In the genomic region with DNA sequence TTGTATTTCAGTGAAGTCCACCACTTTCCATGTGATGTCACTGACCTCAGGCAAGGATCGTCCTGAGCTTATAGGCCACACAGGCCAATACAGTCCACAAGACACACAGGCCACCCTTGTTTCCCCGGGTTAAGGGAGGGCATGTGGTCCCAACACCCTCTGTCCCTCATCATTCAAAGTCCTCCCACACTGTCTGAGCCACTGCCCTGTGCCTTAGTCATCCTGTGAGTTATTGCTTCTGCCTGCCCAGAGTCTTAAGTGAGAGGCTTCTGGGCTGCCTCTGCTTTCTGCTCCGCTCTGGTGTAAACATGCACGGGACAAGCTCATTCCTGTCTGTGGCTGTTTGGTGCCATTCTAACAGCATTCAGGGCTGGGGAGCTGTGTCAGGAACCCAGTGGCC, we compare ENCODE assay signal across 22 mouse cellular contexts. TPM values are rescaled to one million over a fixed set of nuclear protein-coding genes. Genes with fewer than 3 reads are reported as not detected.
A peak's percentile ranks its signal among the peaks of the same experiment; 100 is the strongest.
DNase-seq lines count a peak whose midpoint lies in the region; ATAC-seq and TF ChIP-seq lines count a peak whose summit lies in the region.
"Had no signal": no experiment of that assay in that cellular context is flagged by ENCODE, and none has a peak within 500 bp of the region (broad histone marks: within the 10 kb centered on the region; RNA-seq: fewer than 3 reads in every experiment).

No protein-coding gene starts in this region.

- 0 out of 2 replicates have a peak, but pooled peaks cover 16% of the 10 kb centered on the region for H3K4me1 ChIP-seq in kidney, postnatal 0 days (replicated peaks; ENCODE audit: insufficient read depth, low read length)
- H3K4me1 ChIP-seq in kidney, embryonic 15.5 days: peaks cover 49% of the 10 kb centered on the region
- peaks cover 7% of the 10 kb centered on the region; the same call in 1 of the 2 replicates for H3K4me1 ChIP-seq in liver, embryonic 11.5 days (replicated peaks; ENCODE audit: control insufficient read depth, insufficient read depth, low read length)

- H3K27me3 ChIP-seq in kidney, postnatal 0 days (ENCODE audit: insufficient read depth, low read length): no peaks in the 10 kb centered on the region
- no peaks in the 10 kb centered on the region for H3K27me3 ChIP-seq in kidney, embryonic 15.5 days
- no peaks in the 10 kb centered on the region for H3K27me3 ChIP-seq in myocyte (ENCODE audit: control insufficient read depth, insufficient read depth, insufficient read length)
- no peaks in the 10 kb centered on the region for H3K27me3 ChIP-seq in liver, embryonic 11.5 days (replicated peaks; ENCODE audit: control insufficient read depth, insufficient read depth, low read length)
- H3K27me3 ChIP-seq: forebrain, embryonic 15.5 days; hindbrain, embryonic 15.5 days; liver, embryonic 13.5 days; lung, embryonic 15.5 days; midbrain, embryonic 12.5 days; neural tube, embryonic 15.5 days had no signal

- peaks cover 5% of the 10 kb centered on the region for H3K79me2 ChIP-seq in myocyte (ENCODE audit: control insufficient read depth, insufficient read depth)

- whole genome bisulfite sequencing in kidney, postnatal 0 days: 24% methylated on average over 4 of the region's 4 CpGs
- 39% methylated on average over 4 of the region's 4 CpGs for WGBS in kidney, embryonic 15.5 days
- 68% methylated on average over 4 of the region's 4 CpGs for WGBS in liver, embryonic 11.5 days

- no peaks in the 10 kb centered on the region for H3K36me3 ChIP-seq in kidney, postnatal 0 days (ENCODE audit: insufficient read depth, low read length)
- H3K36me3 ChIP-seq in kidney, embryonic 15.5 days: no peaks in the 10 kb centered on the region
- H3K36me3 ChIP-seq in myocyte (ENCODE audit: control insufficient read depth, insufficient read depth): no peaks in the 10 kb centered on the region
- no peaks in the 10 kb centered on the region for H3K36me3 ChIP-seq in liver, embryonic 11.5 days (ENCODE audit: control insufficient read depth, insufficient read depth, low read length)
- H3K36me3 ChIP-seq: forebrain, embryonic 15.5 days; hindbrain, embryonic 15.5 days; lung, embryonic 15.5 days; midbrain, embryonic 12.5 days; neural tube, embryonic 15.5 days had no signal

- ATAC-seq in kidney, postnatal 0 days (replicated peaks; ENCODE audit: low FRiP score, low read depth): no peak
- no peak for ATAC-seq in kidney, embryonic 15.5 days (replicated peaks; ENCODE audit: low FRiP score)
- no peak for ATAC-seq in liver, embryonic 11.5 days (replicated peaks; ENCODE audit: low FRiP score)
- ATAC-seq: forebrain, embryonic 15.5 days had no signal

- DNase-seq in cerebellum, adult 11-12 months: peak; percentile 51
- no peak for DNase-seq in cerebellum, adult 18-20 months
- peak; percentile 70 for DNase-seq in kidney, postnatal 0 days (ENCODE audit: low spot score)
- DNase-seq in adipocyte (ENCODE audit: low spot score): peak; percentile 83
- DNase-seq in liver, embryonic 11.5 days (ENCODE audit: low spot score): no peak
- no peak for DNase-seq in left cerebral cortex, adult 8-10 months (ENCODE audit: low spot score in 2 of 2)
- DNase-seq: B cell, adult 2 months; heart, postnatal 14 days; kidney, adult 8-10 months; liver, embryonic 13.5 days; retina, postnatal 1 day; right cerebral cortex, postnatal 4 days had no signal

- H3K4me2 ChIP-seq in kidney, postnatal 0 days (ENCODE audit: low read length): no peak overlapping the region
- no peak overlapping the region for H3K4me2 ChIP-seq in kidney, embryonic 15.5 days
- peak overlapping the region; percentile 55 for H3K4me2 ChIP-seq in myocyte (ENCODE audit: low read depth)
- H3K4me2 ChIP-seq in liver, embryonic 11.5 days: no peak overlapping the region
- H3K4me2 ChIP-seq: forebrain, embryonic 15.5 days; heart, embryonic 11.5 days; hindbrain, embryonic 15.5 days; liver, embryonic 13.5 days; lung, embryonic 15.5 days; midbrain, embryonic 12.5 days; neural tube, embryonic 15.5 days had no signal

- no peak overlapping the region for H3K9ac ChIP-seq in kidney, postnatal 0 days (ENCODE audit: low read depth, low read length)
- no peak overlapping the region for H3K9ac ChIP-seq in kidney, embryonic 15.5 days
- no peak overlapping the region for H3K9ac ChIP-seq in liver, embryonic 11.5 days (ENCODE audit: low read depth, low read length)
- H3K9ac ChIP-seq: forebrain, embryonic 15.5 days; hindbrain, embryonic 15.5 days; liver, embryonic 13.5 days; lung, embryonic 15.5 days; midbrain, embryonic 12.5 days; neural tube, embryonic 15.5 days had no signal

- no peak overlapping the region for H3ac ChIP-seq in myocyte (ENCODE audit: control insufficient read depth, insufficient read length)

- H3K27ac ChIP-seq in kidney, postnatal 0 days: no peak overlapping the region
- no peak overlapping the region for H3K27ac ChIP-seq in kidney, embryonic 15.5 days
- no peak overlapping the region for H3K27ac ChIP-seq in liver, embryonic 11.5 days (ENCODE audit: low read depth, low read length)
- H3K27ac ChIP-seq: forebrain, embryonic 15.5 days; hindbrain, embryonic 15.5 days; left cerebral cortex, adult 2 months; liver, embryonic 13.5 days; lung, embryonic 15.5 days; macrophage; midbrain, embryonic 12.5 days; neural tube, embryonic 15.5 days had no signal

- no peak for TF ChIP-seq CTCF in kidney, postnatal 0 days (IDR thresholded peaks at IDR 0.05; ENCODE audit: low read depth)

- no peak overlapping the region for H3K4me3 ChIP-seq in kidney, postnatal 0 days (replicated peaks; ENCODE audit: low read depth, low read length)
- H3K4me3 ChIP-seq in kidney, embryonic 15.5 days (replicated peaks): no peak overlapping the region
- no peak overlapping the region for H3K4me3 ChIP-seq in myocyte
- H3K4me3 ChIP-seq in liver, embryonic 11.5 days (ENCODE audit: low read depth, low read length): no peak overlapping the region
- H3K4me3 ChIP-seq: forebrain, embryonic 15.5 days; hindbrain, embryonic 15.5 days; left cerebral cortex, adult 2 months; liver, embryonic 13.5 days; lung, embryonic 15.5 days; midbrain, embryonic 12.5 days; neural tube, embryonic 15.5 days had no signal

- no peaks in the 10 kb centered on the region for H3K9me3 ChIP-seq in kidney, postnatal 0 days (replicated peaks; ENCODE audit: low read length)
- no peaks in the 10 kb centered on the region for H3K9me3 ChIP-seq in kidney, embryonic 15.5 days (replicated peaks)
- H3K9me3 ChIP-seq in liver, embryonic 11.5 days (ENCODE audit: control insufficient read depth, low read length): no peaks in the 10 kb centered on the region
- H3K9me3 ChIP-seq: forebrain, embryonic 15.5 days; hindbrain, embryonic 15.5 days; liver, embryonic 13.5 days; lung, embryonic 15.5 days; midbrain, embryonic 12.5 days; neural tube, embryonic 15.5 days had no signal

- no peak for TF ChIP-seq POLR2A in myocyte (IDR thresholded peaks at IDR 0.05; ENCODE audit: insufficient read length, low read depth)

TF ChIP-seq in myocyte, 11 proteins besides CTCF, POLR2A, EP300 and RAD21:
- no peak for TF ChIP-seq MAX (IDR thresholded peaks at IDR 0.05; ENCODE audit: low read depth)
- TF ChIP-seq MYOD1 (IDR thresholded peaks at IDR 0.05; ENCODE audit: control insufficient read depth in 1 of 3, insufficient read length in 2 of 3, low read depth in 2 of 3): peak in 2 of 3 experiments; percentile 53 to 77

RNA-seq across cellular contexts. Expression of a gene that starts 21.3 kb away (rescaled TPM):
- 11.3 and 12.2 TPM in 2 replicates for polyA plus RNA-seq in kidney, postnatal 0 days (2015; fragmentation: Nextera tagmentation; extraction: Ambion mirVana)
- polyA plus RNA-seq in kidney, embryonic 15.5 days (2015; fragmentation: Nextera tagmentation; extraction: Ambion mirVana): 8.7 and 10.5 TPM in 2 replicates
- 15.0 TPM for polyA plus RNA-seq in myocyte (2012; fragmentation: generic; extraction: Trizol)
- polyA plus RNA-seq in liver, embryonic 11.5 days (2014; fragmentation: Nextera tagmentation; extraction: Ambion mirVana): 4.0 TPM in 2 replicates
- 10 to 100 TPM; 82.0 to 82.9 (median 82.7) TPM for total RNA-seq in left cerebral cortex, adult 8-10 months (2022)

Comparison
In these comparisons a context has a peak if more than half of its experiments do, and no peak if none do; other contexts are left out.
1. DNase-seq: peak in cerebellum, adult 11-12 months (single experiment), kidney, postnatal 0 days (single experiment) and adipocyte (single experiment); none in cerebellum, adult 18-20 months (0 of 2), liver, embryonic 11.5 days (single experiment) and left cerebral cortex, adult 8-10 months (0 of 2).